Mouse (Mus musculus) thymus, adult 2 months (tissue): Measurements from ENCODE around the gene Sqstm1. TPM values are rescaled to one million over a fixed set of nuclear protein-coding genes. Genes with fewer than 3 reads are reported as not detected.
A peak's percentile ranks its signal among the peaks of the same experiment; 100 is the strongest.

ENCODE experiments used
- DNase-seq: peaks from one replicate; pipeline ENCODE4 v3.0.0; 2021
- H3K27ac ChIP-seq: fragments of 200-500 bp; 2 replicates; pipeline ENCODE4 v1.5.1; 2012; ENCODE audit warnings: low read length, control low read depth; ENCODE audit not compliant: control insufficient read depth, insufficient read depth
- H3K27me3 ChIP-seq: fragments of 200-500 bp; 2 replicates; pipeline ENCODE4 v1.6.1; 2012; ENCODE audit warnings: mild to moderate bottlenecking, low read length, moderate library complexity, mixed read lengths; ENCODE audit not compliant: control insufficient read depth, insufficient read depth
- H3K36me3 ChIP-seq: fragments of 200-500 bp; 2 replicates; pipeline ENCODE4 v1.6.1; 2012; ENCODE audit warnings: mild to moderate bottlenecking, low read length, moderate library complexity; ENCODE audit not compliant: control insufficient read depth, insufficient read depth
- H3K4me1 ChIP-seq: fragments of 200-500 bp; replicated peaks from 2 replicates; pipeline ENCODE4 v1.6.1; 2012; ENCODE audit warnings: low read length; ENCODE audit not compliant: control insufficient read depth, insufficient read depth
- H3K4me3 ChIP-seq: fragments of 200-500 bp; 2 replicates; pipeline ENCODE4 v1.5.1; 2012; ENCODE audit warnings: mild to moderate bottlenecking, low read length, control low read depth, moderate library complexity; ENCODE audit not compliant: control insufficient read depth, insufficient read depth
- CTCF ChIP-seq: fragments of 200-500 bp; IDR thresholded peaks from 2 replicates; pipeline ENCODE4 v1.5.1; 2012; ENCODE audit warnings: mild to moderate bottlenecking, control low read depth, low read length, moderate library complexity, borderline replicate concordance; ENCODE audit not compliant: control insufficient read depth, poor library complexity, insufficient read depth; ENCODE audit errors: extremely low read depth
- POLR2A ChIP-seq: fragments of 200-500 bp; IDR thresholded peaks from 2 replicates; pipeline ENCODE4 v1.6.1; 2012; ENCODE audit warnings: mild to moderate bottlenecking, low read length, control low read depth, moderate library complexity; ENCODE audit not compliant: control insufficient read depth, poor library complexity, insufficient read depth; ENCODE audit errors: extremely low read depth
- WGBS: fragments of 180-500 bp; shearing (Covaris S2); methylation state at CpG from one replicate; pipeline ENCODE4 v1.1.7; 2018; 5-methylcytosine and 5-hydroxymethylcytosine counted together
- polyA plus RNA-seq: library from polyadenylated mRNA; depleted of rRNA; stranded (reverse); fragments of >200 nt; gene quantifications from 2 replicates; pipeline ENCODE4 v1.2.3, GENCODE M21; 2012

Gene Sqstm1
- polyA plus RNA-seq, 1 experiment = 173 TPM

DNA sequence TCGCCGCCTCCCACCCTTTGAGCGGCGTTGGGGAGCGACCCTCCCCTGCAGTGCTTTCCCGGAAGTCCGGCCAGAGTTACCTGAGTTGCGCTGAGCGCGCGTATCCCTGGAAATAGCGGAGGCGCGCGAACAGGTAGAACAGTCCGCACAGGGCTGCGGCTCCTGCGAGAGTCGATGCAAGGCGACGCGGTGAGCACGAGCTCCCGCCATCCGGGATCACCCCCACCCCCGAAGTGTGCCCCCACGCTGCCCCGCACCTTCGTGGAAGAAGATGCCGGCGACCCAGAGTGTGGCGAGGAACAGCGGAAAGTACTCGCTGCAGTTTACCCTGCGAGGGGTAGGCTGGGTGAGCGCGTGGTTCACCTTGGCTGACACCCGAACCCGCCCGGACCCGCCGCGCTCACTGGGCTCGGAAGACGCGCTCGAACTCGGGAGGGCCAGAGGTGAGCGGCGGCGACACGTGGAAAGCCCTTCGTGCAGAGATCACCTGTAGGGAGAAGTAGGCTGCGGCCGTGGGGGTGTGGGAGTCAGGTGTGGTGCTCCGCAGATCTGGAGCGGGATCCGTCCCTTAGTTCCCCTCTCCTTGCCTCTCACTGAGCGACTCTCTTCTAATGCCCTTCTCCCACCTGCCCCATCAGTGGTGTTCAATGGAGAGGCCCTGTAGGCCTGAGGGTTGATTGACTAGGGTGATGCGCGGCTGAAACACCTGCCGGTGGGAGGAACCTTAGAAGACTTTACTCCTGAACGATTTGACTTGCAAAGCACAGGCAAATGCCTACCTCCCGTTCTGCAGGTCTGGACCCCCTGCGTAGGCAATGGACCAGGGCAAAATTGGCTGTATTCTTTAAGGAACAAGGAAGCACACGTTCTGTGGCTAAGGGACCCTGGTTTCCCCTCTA lies 26.6 kb upstream of the Sqstm1 start:
- Histone ChIP-seq H3K27me3 (no peaks in the 10 kb centered on the region), H3K36me3 (no peaks in the 10 kb centered on the region), H3K27ac (no peak overlapping the region), H3K4me3 (peak overlapping the region; percentile 59), H3K4me1 (peaks cover 20% of the 10 kb centered on the region)
- WGBS = 3% methylated on average over 66 of the region's 66 CpGs
- DNase-seq = no peak
- TF ChIP-seq CTCF (no peak), POLR2A (no peak)

DNA sequence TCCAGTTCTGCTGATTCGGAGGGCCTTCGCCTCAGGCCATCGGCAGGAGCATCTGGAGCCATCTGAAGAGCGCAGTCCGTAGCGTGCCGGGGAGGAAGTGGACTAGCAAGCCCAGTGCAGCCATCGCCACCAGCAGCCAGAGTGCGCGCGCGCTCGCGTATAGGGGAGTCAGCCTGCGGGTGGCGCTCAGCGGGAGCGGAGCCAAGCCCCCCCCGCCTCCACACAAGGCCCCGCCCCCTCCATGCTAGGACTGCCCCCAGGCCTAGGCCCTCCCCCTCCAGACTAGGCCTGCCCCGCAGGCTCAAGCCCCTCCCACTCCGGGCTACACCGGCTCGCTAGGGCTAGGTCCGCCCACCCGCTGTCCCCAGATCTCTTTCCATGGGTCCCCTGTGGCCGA lies 25.9 kb upstream of the Sqstm1 start:
- peak; percentile 91 for DNase-seq
- H3K27me3 ChIP-seq = no peaks in the 10 kb centered on the region
- TF ChIP-seq POLR2A (no peak), CTCF (no peak)

DNA sequence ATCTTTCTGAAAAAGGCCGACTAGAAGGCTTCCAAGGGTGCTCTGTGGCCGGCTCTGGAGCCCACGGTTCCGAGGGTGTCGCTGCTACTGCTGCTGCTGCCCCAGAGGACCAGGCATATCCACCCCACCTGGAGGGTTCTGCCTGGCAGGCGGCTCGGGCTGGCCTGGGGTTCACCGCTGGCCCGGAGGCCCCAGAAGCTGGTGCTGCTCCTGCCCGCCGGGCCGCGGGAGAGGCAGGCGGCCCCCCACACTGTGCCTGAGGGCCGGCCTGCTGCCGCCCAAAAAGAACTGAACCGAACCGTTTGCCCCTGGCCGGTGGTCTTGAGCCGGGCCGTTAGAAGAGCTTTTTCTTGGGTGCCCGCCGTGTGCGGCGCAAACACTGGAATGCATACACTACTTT lies 24.0 kb upstream of the Sqstm1 start:
- TF ChIP-seq CTCF (no peak), POLR2A (no peak)
- WGBS = 98% methylated on average over 25 of the region's 25 CpGs

More for the DNA sequence above, 25.9 kb upstream of the Sqstm1 start:
- H3K4me1 ChIP-seq = peaks cover 20% of the 10 kb centered on the region
- under 1% methylated on average over 27 of the region's 27 CpGs for WGBS
- H3K36me3 ChIP-seq = no peaks in the 10 kb centered on the region
- no peak overlapping the region for H3K27ac ChIP-seq
- H3K4me3 ChIP-seq = peak overlapping the region; percentile 59

DNA sequence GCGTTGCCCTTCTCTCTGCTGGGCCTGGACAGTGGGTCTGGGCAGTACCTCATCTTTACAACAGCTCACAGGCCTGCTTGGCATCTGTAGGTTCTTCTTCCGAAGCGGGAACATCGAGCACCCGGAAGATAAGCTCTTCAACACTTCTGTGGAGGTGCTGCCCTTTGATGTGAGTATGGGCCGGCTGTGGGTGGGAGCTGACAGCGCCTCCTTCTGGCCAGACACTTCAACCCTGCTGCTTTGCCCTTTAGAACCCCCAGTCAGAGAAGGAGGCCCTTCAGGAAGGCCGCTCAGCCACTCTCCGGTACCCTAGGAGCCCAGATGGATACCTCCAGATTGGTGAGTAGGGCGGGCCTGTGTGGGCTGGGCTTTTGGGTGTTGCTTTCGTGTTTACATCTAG lies 23.4 kb upstream of the Sqstm1 start:
- TF ChIP-seq POLR2A (no peak), CTCF (no peak)
- H3K27ac ChIP-seq = no peak overlapping the region
- H3K4me3 ChIP-seq = no peak overlapping the region
- H3K27me3 ChIP-seq = no peaks in the 10 kb centered on the region
- 94% methylated on average over 11 of the region's 11 CpGs for WGBS
- H3K4me1 ChIP-seq = peaks cover 17% of the 10 kb centered on the region
- no peaks in the 10 kb centered on the region for H3K36me3 ChIP-seq
- DNase-seq = no peak

More for the DNA sequence above, 24.0 kb upstream of the Sqstm1 start:
- Histone ChIP-seq H3K4me1 (peaks cover 17% of the 10 kb centered on the region), H3K27me3 (no peaks in the 10 kb centered on the region), H3K27ac (no peak overlapping the region), H3K4me3 (no peak overlapping the region), H3K36me3 (no peaks in the 10 kb centered on the region)
- DNase-seq = no peak

DNA sequence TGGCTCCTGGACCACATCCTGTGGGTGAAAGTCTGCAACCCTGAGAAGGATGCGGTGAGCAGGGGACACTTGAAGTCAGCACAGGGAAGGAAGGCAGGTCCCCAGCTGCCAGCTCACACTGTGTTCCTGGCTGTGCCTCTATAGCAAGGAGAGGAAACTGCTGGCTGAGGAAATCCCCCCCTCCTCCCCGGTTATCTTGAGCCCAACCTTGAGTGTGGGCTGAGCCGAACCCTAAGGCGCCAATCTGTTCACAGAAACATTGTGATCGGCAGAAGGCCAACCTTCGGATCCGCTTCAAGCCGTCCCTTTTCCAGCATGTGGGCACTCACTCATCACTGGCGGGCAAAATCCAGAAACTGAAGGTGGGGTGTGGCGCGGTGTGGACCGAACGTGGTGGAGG lies 22.4 kb upstream of the Sqstm1 start:
- Histone ChIP-seq H3K4me3 (no peak overlapping the region), H3K36me3 (no peaks in the 10 kb centered on the region), H3K27ac (no peak overlapping the region), H3K4me1 (peaks cover 17% of the 10 kb centered on the region), H3K27me3 (no peaks in the 10 kb centered on the region)
- TF ChIP-seq POLR2A = no peak
- TF ChIP-seq CTCF = no peak
- 57% methylated on average over 13 of the region's 13 CpGs for WGBS
- no peak for DNase-seq

DNA sequence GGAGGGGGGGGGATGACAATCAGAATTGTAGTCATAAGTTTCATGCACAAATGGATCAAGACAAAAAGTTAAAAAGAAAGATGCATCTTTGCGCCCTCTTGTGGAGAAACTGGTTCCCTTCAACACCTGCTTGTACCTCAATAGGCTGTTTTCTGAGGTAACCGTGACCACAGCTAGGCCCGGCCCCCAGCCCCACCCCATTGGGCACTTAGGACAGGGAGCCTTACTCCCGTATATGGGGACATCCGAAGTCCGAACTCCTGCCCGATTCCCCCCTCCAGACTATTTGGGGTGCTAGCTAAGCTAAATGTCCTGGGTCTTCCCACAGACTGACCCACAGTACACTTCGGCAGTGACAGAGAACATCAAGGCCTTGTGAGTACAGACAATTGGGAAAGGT lies 20.8 kb upstream of the Sqstm1 start:
- H3K4me3 ChIP-seq = no peak overlapping the region
- peaks cover 16% of the 10 kb centered on the region for H3K4me1 ChIP-seq
- TF ChIP-seq POLR2A (no peak), CTCF (peak; percentile 61; the same call in 1 of the 2 replicates)
- DNase-seq = peak; percentile 61
- H3K27me3 ChIP-seq = no peaks in the 10 kb centered on the region
- H3K27ac ChIP-seq = no peak overlapping the region
- WGBS = 39% methylated on average over 8 of the region's 8 CpGs
- H3K36me3 ChIP-seq = no peaks in the 10 kb centered on the region
